Mouse (Mus musculus) ES-E14 (cell line): Measurements from ENCODE around the gene Eps8l1. TPM values are rescaled to one million over a fixed set of nuclear protein-coding genes. Genes with fewer than 3 reads are reported as not detected.

Source experiments
- DNase-seq: peaks from one replicate; pipeline ENCODE4 v3.0.0-alpha.2; 2013; ENCODE audit warnings: low read depth, low spot score
- H3K27ac ChIP-seq: 2 replicates; pipeline ENCODE4 v1.5.1; 2012; ENCODE audit warnings: low read depth, mild to moderate bottlenecking, low read length, moderate library complexity, mixed read lengths; ENCODE audit not compliant: poor library complexity, insufficient read depth, severe bottlenecking
- H3K36me3 ChIP-seq: 2 replicates; pipeline ENCODE4 v1.6.1; 2012; ENCODE audit warnings: mild to moderate bottlenecking, low read length, moderate library complexity, mixed read lengths; ENCODE audit not compliant: control insufficient read depth, poor library complexity, insufficient read depth, severe bottlenecking
- H3K4me1 ChIP-seq, 2 experiments: fragments of 150-350 bp in 1 of 2; sonication (generic) in 1 of 2; 2 replicates each; pipeline ENCODE4 v1.6.1; 2012; ENCODE audit warnings: low read length in 2 of 2, mild to moderate bottlenecking in 1 of 2, mixed read lengths in 1 of 2; ENCODE audit not compliant: control insufficient read depth in 2 of 2, insufficient read depth in 2 of 2, poor library complexity in 1 of 2
- H3K4me3 ChIP-seq, 2 experiments: fragments of 150-350 bp in 1 of 2; sonication (generic) in 1 of 2; 2 replicates each; pipeline ENCODE4 v1.5.1; 2012; ENCODE audit warnings: low read length in 2 of 2, low read depth in 1 of 2, mild to moderate bottlenecking in 1 of 2, mixed read lengths in 1 of 2; ENCODE audit not compliant: insufficient read depth in 1 of 2, poor library complexity in 1 of 2, severe bottlenecking in 1 of 2
- H3K9ac ChIP-seq: 2 replicates; pipeline ENCODE4 v1.6.1; 2012; ENCODE audit warnings: low read depth, mild to moderate bottlenecking, low read length, mixed read lengths; ENCODE audit not compliant: poor library complexity, insufficient read depth, severe bottlenecking
- H3K9me3 ChIP-seq: fragments of 150-350 bp; sonication (generic); 2 replicates; pipeline ENCODE4 v1.6.1; 2012; ENCODE audit warnings: low read depth, mild to moderate bottlenecking, low read length; ENCODE audit not compliant: control insufficient read depth, insufficient read depth
- CHD2 ChIP-seq: IDR thresholded peaks from 2 replicates; pipeline ENCODE4 v1.6.1; 2014; ENCODE audit warnings: mild to moderate bottlenecking, low read depth, low read length, inconsistent platforms
- HCFC1 ChIP-seq: IDR thresholded peaks from 2 replicates; pipeline ENCODE4 v1.6.1; 2012; ENCODE audit warnings: low read length, inconsistent platforms, borderline replicate concordance; ENCODE audit not compliant: insufficient read depth
- MAFK ChIP-seq: IDR thresholded peaks from 2 replicates; pipeline ENCODE4 v1.6.1; 2014; ENCODE audit warnings: mild to moderate bottlenecking, low read depth, low read length, inconsistent platforms; ENCODE audit not compliant: insufficient read depth
- ZC3H11A ChIP-seq: IDR thresholded peaks from 2 replicates; pipeline ENCODE4 v1.6.1; 2012; ENCODE audit warnings: low read depth, mild to moderate bottlenecking, inconsistent platforms, low read length, borderline replicate concordance
- ZNF384 ChIP-seq: IDR thresholded peaks from 2 replicates; pipeline ENCODE4 v1.6.1; 2012; ENCODE audit warnings: low read depth, low read length, inconsistent platforms
- in situ Hi-C, 2 experiments: fragments of 600-800 bp; cut with MboI; formaldehyde crosslinking; loops; one replicate each; pipeline ENCODE4 v1.15.1; 2025; ENCODE audit warnings: low sequenced_read_pairs in 2 of 2, inconsistent platforms in 1 of 2; ENCODE audit not compliant: unreplicated experiment in 2 of 2
- total RNA-seq: library from RNA; depleted of rRNA; stranded (reverse); fragments of 300-350 nt; gene quantifications from 2 replicates; pipeline ENCODE4 v1.2.3, GENCODE M21; 2012

Eps8l1 gene
- total RNA-seq, 1 experiment: 0.18 TPM

- no peak for TF ChIP-seq CHD2
- no peak for TF ChIP-seq ZNF384
- no peak for TF ChIP-seq MAFK
- no peak for TF ChIP-seq HCFC1
- TF ChIP-seq ZC3H11A: no peak
- in situ Hi-C loops: no loop called here
- no peak overlapping the region for H3K4me3 ChIP-seq
Measured at GRCm38 (mm10) chr7:4467801-4468200, 7.3 kb downstream of the Eps8l1 start.

DNA sequence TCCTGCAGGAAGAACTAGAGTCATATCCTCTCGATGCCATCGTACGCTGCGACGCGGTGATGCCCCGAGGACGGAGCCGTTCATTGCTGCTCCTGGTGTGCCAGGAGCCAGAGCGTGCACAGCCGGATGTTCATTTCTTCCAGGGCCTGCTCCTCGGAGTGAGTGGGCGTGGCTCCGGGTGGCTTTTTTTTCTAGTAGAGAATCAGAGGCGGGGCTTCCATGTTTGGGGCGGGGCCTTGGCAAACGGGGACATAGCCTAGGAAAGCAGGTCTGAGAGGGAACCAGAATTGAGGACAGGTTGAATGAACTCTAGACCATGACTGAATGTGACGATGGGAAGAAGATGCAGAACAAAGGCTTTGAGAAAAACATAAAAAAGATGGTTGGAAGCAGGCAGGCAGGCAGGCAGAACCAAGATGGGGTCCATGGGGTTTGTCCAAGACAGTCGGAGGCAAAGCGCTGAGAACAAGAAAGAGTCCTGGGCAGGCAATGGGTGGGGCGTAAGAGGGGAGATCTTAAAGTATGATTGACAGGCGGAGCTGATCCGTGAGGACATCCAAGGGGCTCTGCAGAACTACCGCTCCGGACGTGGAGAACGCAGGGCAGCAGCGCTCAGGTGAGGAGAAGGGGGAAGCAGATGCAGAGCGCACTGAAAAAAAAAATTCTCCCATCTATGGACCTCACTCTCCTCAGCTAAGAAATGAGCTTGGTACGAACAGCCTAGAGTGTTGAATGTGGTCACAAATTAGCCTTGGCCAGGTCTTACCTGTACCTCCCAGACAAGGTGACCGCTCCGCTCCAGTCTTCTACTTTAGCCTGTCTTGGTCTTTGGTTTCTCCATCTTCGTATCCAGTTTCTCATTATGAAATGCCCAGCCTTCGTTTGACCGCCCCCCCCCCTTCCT lies 10.1 kb downstream of the Eps8l1 start:
- peaks cover 0 to 2% of the 10 kb centered on the region in 2 experiments; a peak in 1 of 4 replicates for H3K4me1 ChIP-seq
- H3K4me3 ChIP-seq: peak overlapping the region; percentile 36 to 69
- TF ChIP-seq HCFC1 (no peak), ZNF384 (peak; percentile 95)
- no peaks in the 10 kb centered on the region for H3K36me3 ChIP-seq
- H3K9ac ChIP-seq: peak overlapping the region; percentile 32; the same call in 1 of the 2 replicates
- no peaks in the 10 kb centered on the region for H3K9me3 ChIP-seq
- in situ Hi-C loops: no loop called here
- H3K27ac ChIP-seq: no peak overlapping the region
- DNase-seq: peak; percentile 77

More at GRCm38 (mm10) chr7:4467801-4468200, 7.3 kb downstream of the Eps8l1 start:
- Histone ChIP-seq H3K9me3 (no peaks in the 10 kb centered on the region), H3K4me1 (peaks cover 0 to 10% of the 10 kb centered on the region in 2 experiments; a peak in 1 of 4 replicates), H3K9ac (no peak overlapping the region), H3K27ac (no peak overlapping the region), H3K36me3 (no peaks in the 10 kb centered on the region)
- DNase-seq: no peak

DNA sequence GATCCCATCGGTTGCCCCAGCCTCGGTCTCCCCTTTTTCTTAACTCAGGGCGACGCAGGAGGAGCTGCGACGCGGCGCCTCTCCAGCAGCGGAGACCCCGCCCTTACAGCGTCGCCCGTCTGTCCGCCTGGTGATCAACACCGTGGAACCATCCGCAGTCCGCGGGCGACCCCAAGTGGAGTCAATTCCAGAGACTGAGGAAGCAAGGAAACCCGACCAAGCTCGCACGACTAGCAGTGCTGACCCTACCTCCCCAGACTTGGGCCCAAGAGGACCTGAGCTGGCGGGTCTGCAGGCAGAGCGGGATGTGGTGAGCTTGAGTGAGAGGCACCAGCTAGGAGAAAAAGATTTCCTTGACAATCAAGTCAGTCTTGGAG lies 10.7 kb downstream of the Eps8l1 start:
- Histone ChIP-seq H3K36me3 (no peaks in the 10 kb centered on the region), H3K9ac (no peak overlapping the region; the same call in 1 of the 2 replicates), H3K9me3 (no peaks in the 10 kb centered on the region), H3K4me1 (peaks cover 0 to 2% of the 10 kb centered on the region in 2 experiments; a peak in 1 of 4 replicates), H3K4me3 (peak overlapping the region; percentile 36 to 69), H3K27ac (no peak overlapping the region)
- no peak for TF ChIP-seq MAFK
- peak; percentile 82 for TF ChIP-seq ZC3H11A
- DNase-seq: peak; percentile 51
- in situ Hi-C loops: no loop called here

- in situ Hi-C loops: no loop called here
Measured at GRCm38 (mm10) chr7:4473940-4474339, 13.5 kb downstream of the Eps8l1 start.

More at GRCm38 (mm10) chr7:4473940-4474339, 13.5 kb downstream of the Eps8l1 start:
- TF ChIP-seq ZC3H11A (no peak), CHD2 (no peak), ZNF384 (no peak), HCFC1 (no peak), MAFK (no peak)
- H3K9ac ChIP-seq: no peak overlapping the region
- H3K4me1 ChIP-seq: peaks cover 1 to 4% of the 10 kb centered on the region in 2 experiments; a peak in 1 of 4 replicates
- H3K36me3 ChIP-seq: no peaks in the 10 kb centered on the region
- no peak for DNase-seq
- H3K9me3 ChIP-seq: no peaks in the 10 kb centered on the region
- no peak overlapping the region for H3K27ac ChIP-seq
- peak overlapping the region; percentile 14 to 37; a peak in 2 of 4 replicates for H3K4me3 ChIP-seq
